Mouse (Mus musculus) layer of hippocampus, postnatal 14 days (tissue): ENCODE results near the gene Tmem30c. TPM values are rescaled to one million over a fixed set of nuclear protein-coding genes. Genes with fewer than 3 reads are reported as not detected.

Experiments
- DNase-seq, 2 experiments: peaks; one replicate each; pipeline ENCODE4 v3.0.0; 2021 to 2022; ENCODE audit warnings: low spot score in 2 of 2, mixed read lengths in 1 of 2
- total RNA-seq, 2 experiments: library from RNA; stranded (reverse); gene quantifications; 2 replicates each; pipeline ENCODE4 v1.2.3; 2021

The Tmem30c gene
- total RNA-seq, 2 experiments from 2014 or later = 0.30 to 0.31 TPM

DNA sequence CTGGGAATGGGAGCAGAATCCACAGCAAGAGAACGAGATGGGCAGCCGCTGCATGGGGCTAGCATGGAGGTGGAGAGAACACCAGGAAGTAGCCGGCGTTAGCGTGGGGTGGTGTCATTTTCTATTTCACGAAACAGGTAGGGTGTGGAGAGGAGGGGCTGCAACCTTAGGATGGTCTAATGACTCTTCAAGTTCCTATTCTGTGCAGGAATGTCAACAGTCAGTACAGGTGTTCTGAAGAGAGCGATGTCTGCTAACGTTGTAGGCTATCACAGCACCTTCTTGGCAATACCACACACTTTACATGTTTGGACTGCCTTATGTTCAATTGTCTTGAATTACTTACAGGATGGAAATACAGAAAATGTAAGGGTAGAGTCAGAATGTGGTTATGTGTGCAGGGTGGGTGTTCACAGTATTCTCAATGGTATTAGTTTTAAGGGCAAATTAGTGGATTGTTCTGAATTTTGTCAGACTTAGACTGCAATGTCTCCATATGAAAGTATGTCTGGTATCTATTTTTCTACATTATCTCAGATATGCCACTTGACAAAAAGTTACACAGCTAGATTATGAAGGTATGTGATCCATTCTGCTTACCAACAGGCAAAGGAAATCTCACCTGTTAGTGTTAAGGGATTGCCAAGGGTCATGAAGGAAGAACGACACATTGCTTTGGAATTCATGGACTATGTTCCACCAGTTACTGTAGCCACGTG, 2.7 kb upstream of the Tmem30c start:
- DNase-seq = no peak

DNA sequence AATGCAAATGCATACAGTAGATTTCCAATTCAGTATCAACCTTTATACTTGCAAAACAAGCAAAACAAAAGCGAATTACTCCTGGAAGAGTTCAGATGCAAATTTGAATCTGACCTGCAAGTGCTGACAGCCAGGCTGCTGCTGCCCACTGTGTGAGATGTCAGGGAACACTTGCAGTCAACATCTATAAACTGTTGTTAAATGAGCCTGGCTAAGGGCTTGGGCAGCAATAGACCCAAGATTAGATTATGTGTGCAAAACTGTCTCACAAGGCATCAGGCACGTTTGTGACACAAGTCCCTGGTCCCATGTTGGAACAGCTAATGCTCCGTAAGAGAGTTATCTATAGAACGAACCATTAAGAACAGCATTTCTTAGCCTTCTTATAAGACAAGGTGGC, 369 bp downstream of the Tmem30c start:
- DNase-seq = no peak

DNA sequence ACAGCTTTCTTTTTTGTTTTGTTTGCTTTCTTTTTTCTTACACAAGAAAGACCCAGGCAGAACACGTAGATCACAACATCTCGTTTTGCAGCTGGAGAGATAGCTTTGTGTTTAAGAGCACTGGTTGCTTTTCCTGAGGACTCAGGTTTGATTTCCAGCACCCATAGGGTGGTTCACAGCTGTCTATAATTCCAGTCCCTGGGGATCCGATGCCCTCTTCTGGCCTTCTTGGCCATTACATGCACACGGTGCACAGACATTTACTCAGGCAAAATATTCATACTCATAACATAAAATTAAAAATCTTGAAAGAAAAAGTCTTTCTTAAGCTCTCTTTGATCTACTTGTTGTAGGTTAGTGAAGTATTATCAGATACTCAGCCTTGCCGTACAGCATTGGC, 969 bp downstream of the Tmem30c start:
- no peak for DNase-seq

- DNase-seq = no peak
Observed at GRCm38 (mm10) chr16:57281417-57281816, 11.2 kb downstream of the Tmem30c start.

- no peak for DNase-seq
Observed at GRCm38 (mm10) chr16:57280221-57281217, 12.1 kb downstream of the Tmem30c start.

DNA sequence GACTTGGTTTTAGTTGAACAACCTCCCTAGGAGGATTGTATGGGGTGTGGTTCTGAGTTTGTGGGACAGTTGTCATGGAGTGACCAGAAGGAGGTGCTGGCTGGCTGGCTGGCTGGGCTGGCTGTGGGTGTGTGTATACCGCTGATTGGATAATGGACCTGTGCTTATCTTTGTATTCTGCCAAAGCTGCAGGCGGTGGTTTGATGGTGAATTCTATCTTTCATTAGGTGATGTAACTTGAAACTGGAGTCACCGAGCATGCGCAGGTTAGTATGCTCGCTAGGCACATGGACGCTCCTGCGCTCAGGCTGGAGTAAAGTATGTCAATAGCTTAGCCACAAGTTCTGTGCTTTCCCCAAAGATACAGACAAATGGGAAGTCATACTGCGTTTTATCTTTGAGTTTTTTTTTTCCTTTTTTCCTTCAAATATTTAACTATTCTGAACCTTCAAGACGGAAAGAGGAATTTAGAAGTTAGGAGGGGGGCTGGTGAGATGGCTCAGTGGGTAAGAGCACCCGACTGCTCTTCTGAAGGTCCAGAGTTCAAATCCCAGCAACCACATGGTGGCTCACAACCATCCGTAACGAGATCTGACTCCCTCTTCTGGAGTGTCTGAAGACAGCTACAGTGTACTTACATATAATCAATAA, 13.6 kb downstream of the Tmem30c start:
- no peak for DNase-seq

DNA sequence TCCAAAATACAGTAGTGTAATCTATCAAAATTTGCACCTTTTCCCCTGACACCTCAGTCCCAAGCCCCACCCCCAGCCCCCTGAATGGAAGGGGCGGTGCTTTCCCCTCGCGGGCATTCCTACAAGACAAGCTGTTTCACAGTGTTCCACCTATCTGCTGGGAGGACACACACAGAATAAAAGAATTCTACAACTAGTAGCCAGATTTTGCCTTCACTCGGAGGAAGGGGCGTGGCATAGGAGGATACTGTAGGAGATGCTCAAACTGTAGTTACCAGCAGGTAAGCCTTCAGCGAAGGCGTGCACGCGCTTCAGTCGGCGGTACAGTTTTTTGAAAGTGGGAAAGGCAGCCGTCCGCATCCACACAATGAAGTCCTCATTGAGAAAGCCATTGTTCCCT, 22.9 kb downstream of the Tmem30c start:
- no peak for DNase-seq

DNA sequence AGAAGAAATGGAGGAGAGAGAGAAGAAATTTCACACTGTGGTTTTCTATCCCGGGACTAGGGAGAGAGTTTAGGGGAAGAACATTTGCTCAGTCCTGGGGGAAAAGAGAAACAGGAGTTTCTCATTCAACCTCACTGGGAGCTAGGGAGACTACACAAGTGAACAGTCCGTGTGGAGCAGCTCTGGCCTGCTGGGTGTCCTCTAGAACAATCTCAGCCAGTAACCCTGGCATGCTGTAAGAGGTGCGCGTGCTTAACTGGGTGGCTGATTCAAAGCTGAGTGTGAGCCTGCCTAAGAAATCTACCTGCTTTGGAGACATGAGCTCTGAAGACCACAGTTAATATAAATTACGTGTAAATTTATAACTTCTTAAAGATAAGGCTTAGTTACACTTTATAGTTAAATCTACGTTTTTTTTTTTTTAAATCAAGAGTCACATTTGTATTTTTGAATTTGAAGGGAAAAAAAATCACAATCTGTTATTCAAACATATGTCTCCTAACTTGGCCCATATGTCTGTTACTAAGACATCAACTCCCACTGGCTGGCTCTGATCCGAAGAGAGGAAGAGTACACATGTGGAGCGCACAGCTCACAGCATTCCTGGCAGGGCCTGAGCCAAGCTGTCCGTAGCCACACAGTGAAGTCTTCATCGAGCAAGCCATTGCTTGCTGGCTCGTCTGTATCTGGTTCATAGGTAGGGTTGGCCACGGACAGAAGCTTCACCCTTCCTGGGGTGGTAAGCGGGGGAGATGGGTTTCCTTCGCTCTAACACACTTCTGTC, 24.4 kb downstream of the Tmem30c start:
- DNase-seq = peak; percentile 51 to 58

DNA sequence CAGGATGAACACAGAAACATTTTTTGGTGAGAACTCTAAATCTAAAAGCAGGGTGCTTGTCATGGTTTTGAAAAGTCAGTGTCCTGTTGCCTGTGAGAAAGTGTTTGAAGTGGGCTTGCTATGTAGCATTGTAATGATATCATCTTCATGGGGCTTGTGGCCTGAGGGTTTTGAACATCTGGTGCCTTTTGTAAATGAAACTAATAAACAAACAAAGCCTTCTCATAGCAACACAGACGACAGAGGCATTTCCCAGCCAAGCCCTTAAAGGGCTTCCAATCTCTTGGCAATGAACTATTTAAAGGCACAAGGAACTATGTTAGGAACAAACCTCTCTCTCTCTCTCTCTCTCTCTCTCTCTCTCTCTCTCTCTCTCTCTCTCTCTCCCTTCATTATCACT, 25.6 kb downstream of the Tmem30c start:
- DNase-seq = no peak

- DNase-seq = no peak
Observed at GRCm38 (mm10) chr16:57260152-57260551, 32.5 kb downstream of the Tmem30c start.

DNA sequence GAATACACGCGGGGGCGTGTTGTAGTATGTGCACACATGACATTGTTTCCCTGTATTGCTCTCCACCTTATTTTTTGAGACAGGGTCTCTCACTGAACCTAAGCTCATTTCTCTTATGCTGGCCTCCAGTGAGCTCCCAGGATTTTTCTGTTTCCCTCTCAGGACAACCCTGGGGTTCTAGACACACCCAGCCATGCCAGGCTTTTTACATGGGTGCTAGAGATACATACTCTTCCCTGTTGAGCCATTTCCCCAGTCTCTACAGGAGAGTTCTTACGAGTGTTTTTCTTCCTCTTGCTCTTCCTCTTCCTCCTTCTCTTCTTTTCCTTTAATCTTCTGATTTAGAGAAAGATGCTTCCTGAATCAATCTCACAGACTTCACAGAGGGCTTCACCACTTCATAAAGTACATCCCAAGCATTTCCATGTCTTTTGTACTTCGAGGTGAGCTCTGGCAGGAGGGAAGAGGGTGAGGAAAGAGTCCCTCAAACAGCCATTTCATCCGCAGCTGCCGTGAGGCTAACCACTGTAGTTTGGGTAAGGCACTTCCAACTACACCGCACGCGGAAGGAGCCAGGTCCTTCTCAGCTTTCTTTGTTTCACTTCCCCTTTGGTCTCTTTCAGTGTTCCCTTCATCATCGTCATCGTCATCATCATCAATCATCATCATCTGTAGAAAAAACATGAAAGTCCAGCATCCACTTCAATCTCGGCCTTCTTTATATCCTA, 33.1 kb downstream of the Tmem30c start:
- no peak for DNase-seq

GRCm38 (mm10) chr16:57251589-57252421, 40.9 kb downstream of the Tmem30c start:
- no peak for DNase-seq

GRCm38 (mm10) chr16:57250991-57251390, 41.7 kb downstream of the Tmem30c start:
- no peak for DNase-seq

- DNase-seq = no peak
Observed at GRCm38 (mm10) chr16:57247464-57247863, 45.2 kb downstream of the Tmem30c start.

- no peak for DNase-seq
Observed at GRCm38 (mm10) chr16:57246596-57246995, 46.1 kb downstream of the Tmem30c start.

DNA sequence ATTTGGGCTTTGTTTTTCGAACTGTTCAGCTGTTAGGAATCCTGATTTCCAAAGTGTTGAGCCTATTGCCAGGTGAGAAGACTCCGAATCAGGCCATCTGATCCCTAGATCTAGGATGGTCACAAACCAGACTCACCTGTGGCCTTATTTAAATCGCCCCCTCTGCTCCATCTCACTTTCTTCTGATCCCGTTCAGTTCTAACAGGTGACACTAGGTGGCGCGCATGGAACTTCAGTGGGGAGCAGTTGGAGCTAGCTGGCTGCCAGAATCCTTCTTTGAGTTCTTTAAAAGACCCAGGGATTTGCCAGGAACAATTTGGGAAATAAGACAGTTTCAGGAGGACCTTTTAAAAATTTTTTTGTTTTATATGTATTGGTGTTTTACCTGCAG, 48.8 kb downstream of the Tmem30c start:
- peak; percentile 67 to 83 for DNase-seq

- no peak for DNase-seq
Observed at GRCm38 (mm10) chr16:57243205-57243857, 49.3 kb downstream of the Tmem30c start.

DNA sequence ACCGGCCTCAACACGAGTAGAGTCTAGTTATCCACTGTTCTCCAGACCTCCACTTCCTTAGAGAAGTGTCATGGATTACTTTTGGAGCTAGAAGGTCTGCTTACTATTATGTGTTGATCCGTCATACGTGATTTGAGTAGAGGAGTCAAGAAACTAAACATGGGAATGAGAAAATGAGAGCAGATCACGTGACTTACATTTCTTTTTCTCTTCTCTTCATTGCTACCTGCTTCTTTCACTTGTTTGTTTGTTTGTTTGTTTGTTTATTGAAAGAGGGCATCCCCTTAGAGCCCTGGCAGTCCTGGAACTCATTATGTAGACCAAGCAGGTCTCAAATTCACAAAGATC, 49.8 kb downstream of the Tmem30c start:
- DNase-seq = no peak
